Mouse (Mus musculus) left cerebral cortex, adult 9 months (tissue): ENCODE data around the gene Pard6b.
A peak's percentile ranks its signal among the peaks of the same experiment; 100 is the strongest.

Experiments used
- DNase-seq, 2 experiments: peaks; one replicate each; pipeline ENCODE4 v3.0.0; 2022; ENCODE audit warnings: low spot score in 2 of 2

Gene Pard6b

GRCm38 (mm10) chr2:168059200-168059790 is 21.5 kb upstream of the Pard6b start:
- no peak for DNase-seq

GRCm38 (mm10) chr2:168063712-168064111 is 17.1 kb upstream of the Pard6b start:
- DNase-seq, result no peak

- DNase-seq, result no peak
Observed at GRCm38 (mm10) chr2:168065511-168065910, 15.3 kb upstream of the Pard6b start.

- no peak for DNase-seq
Observed at GRCm38 (mm10) chr2:168066783-168067182, 14.0 kb upstream of the Pard6b start.

- DNase-seq, result no peak
Observed at GRCm38 (mm10) chr2:168070425-168070824, 10.4 kb upstream of the Pard6b start.

- DNase-seq, result peak in 1 of 2 experiments; percentile 48
Observed at GRCm38 (mm10) chr2:168072436-168073131, 8.2 kb upstream of the Pard6b start.

- DNase-seq, result no peak
Observed at GRCm38 (mm10) chr2:168073722-168074121, 7.1 kb upstream of the Pard6b start.

- DNase-seq, result no peak
Observed at GRCm38 (mm10) chr2:168074457-168074856, 6.3 kb upstream of the Pard6b start.

- no peak for DNase-seq
Observed at GRCm38 (mm10) chr2:168076840-168077576, 3.8 kb upstream of the Pard6b start.

GRCm38 (mm10) chr2:168078107-168078830 is 2.5 kb upstream of the Pard6b start:
- no peak for DNase-seq

GRCm38 (mm10) chr2:168081299-168081932 is 612 bp downstream of the Pard6b start:
- DNase-seq, result no peak

GRCm38 (mm10) chr2:168081933-168082306 is 1.1 kb downstream of the Pard6b start:
- no peak for DNase-seq

GRCm38 (mm10) chr2:168083593-168083992 is 2.8 kb downstream of the Pard6b start:
- no peak for DNase-seq

GRCm38 (mm10) chr2:168084228-168084627 is 3.4 kb downstream of the Pard6b start:
- DNase-seq, result no peak

- no peak for DNase-seq
Observed at GRCm38 (mm10) chr2:168085621-168086265, 4.9 kb downstream of the Pard6b start.

- no peak for DNase-seq
Observed at GRCm38 (mm10) chr2:168086318-168086717, 5.5 kb downstream of the Pard6b start.

GRCm38 (mm10) chr2:168086839-168087238 is 6.0 kb downstream of the Pard6b start:
- no peak for DNase-seq

- DNase-seq, result no peak
Observed at GRCm38 (mm10) chr2:168091560-168091959, 10.8 kb downstream of the Pard6b start.

- DNase-seq, result no peak
Observed at GRCm38 (mm10) chr2:168093077-168093476, 12.3 kb downstream of the Pard6b start.

- no peak for DNase-seq
Observed at GRCm38 (mm10) chr2:168095077-168095476, 14.3 kb downstream of the Pard6b start.

- no peak for DNase-seq
Observed at GRCm38 (mm10) chr2:168096487-168096886, 15.7 kb downstream of the Pard6b start.
